Mouse (Mus musculus): ENCODE data around the gene B430306N03Rik. TPM values are rescaled to one million over a fixed set of nuclear protein-coding genes. Genes with fewer than 3 reads are reported as not detected.
"Not testable (repeated sequence)": the region's sequence is repeated elsewhere in the genome, so short reads cannot be mapped to it uniquely, and the experiment has no call there.

B430306N03Rik gene
- 9.1 and 11.5 TPM in 2 replicates for polyA plus RNA-seq (2012; rRNA removed)

- H3K4me1 ChIP-seq (ENCODE audit: control insufficient read depth, insufficient read depth, insufficient read length): peaks cover 13% of the 10 kb centered on the region
- H3K27me3 ChIP-seq (ENCODE audit: control insufficient read depth, insufficient read depth, low read length); H3K36me3 ChIP-seq (ENCODE audit: control insufficient read depth, insufficient read depth, low read length): not testable (repeated sequence)
- WGBS: 42% methylated on average over 3 of the region's 3 CpGs
- peak in 1 of 2 experiments; percentile 42 for DNase-seq (ENCODE audit: low read depth in 1 of 2, low spot score in 2 of 2)
- H3K27ac ChIP-seq (ENCODE audit: insufficient read depth, low read length): peak within 1 kb of the TSS; percentile 82
- peak within 1 kb of the TSS; percentile 27; the same call in 1 of the 2 replicates for H3K4me3 ChIP-seq (ENCODE audit: extremely low read depth, insufficient read depth, insufficient read length)
Observed at GRCm38 (mm10) chr17:48315905-48316579, at the start of gene B430306N03Rik. Gene B430306N03Rik, plus strand, starts transcription at chr17:48316141.

GRCm38 (mm10) chr17:48266610-48267304 is 49.2 kb upstream of the B430306N03Rik start:
- no peaks in the 10 kb centered on the region for H3K27me3 ChIP-seq (ENCODE audit: control insufficient read depth, insufficient read depth, low read length)
- H3K36me3 ChIP-seq (ENCODE audit: control insufficient read depth, insufficient read depth, low read length): no peaks in the 10 kb centered on the region
- H3K4me1 ChIP-seq (ENCODE audit: control insufficient read depth, insufficient read depth, insufficient read length): peaks cover 6% of the 10 kb centered on the region; the same call in 1 of the 2 replicates
- 71% methylated on average over 2 of the region's 2 CpGs for WGBS
- no peak overlapping the region for H3K27ac ChIP-seq (ENCODE audit: insufficient read depth, low read length)
- DNase-seq (ENCODE audit: low read depth in 1 of 2, low spot score in 2 of 2): no peak
- TF ChIP-seq POLR2A (IDR thresholded peaks at IDR 0.05; ENCODE audit: low read depth, low read length) (no peak), CTCF (IDR thresholded peaks at IDR 0.05; ENCODE audit: extremely low read depth, insufficient read depth, insufficient read length, insufficient replicate concordance) (no peak)
- no peak overlapping the region for H3K4me3 ChIP-seq (ENCODE audit: extremely low read depth, insufficient read depth, insufficient read length)

- Histone ChIP-seq H3K27ac (ENCODE audit: insufficient read depth, low read length) (no peak overlapping the region), H3K36me3 (ENCODE audit: control insufficient read depth, insufficient read depth, low read length) (no peaks in the 10 kb centered on the region), H3K4me1 (ENCODE audit: control insufficient read depth, insufficient read depth, insufficient read length) (peaks cover 6% of the 10 kb centered on the region; the same call in 1 of the 2 replicates), H3K4me3 (ENCODE audit: extremely low read depth, insufficient read depth, insufficient read length) (no peak overlapping the region), H3K27me3 (ENCODE audit: control insufficient read depth, insufficient read depth, low read length) (no peaks in the 10 kb centered on the region)
- no peak for TF ChIP-seq CTCF (IDR thresholded peaks at IDR 0.05; ENCODE audit: extremely low read depth, insufficient read depth, insufficient read length, insufficient replicate concordance)
- no peak for TF ChIP-seq POLR2A (IDR thresholded peaks at IDR 0.05; ENCODE audit: low read depth, low read length)
- DNase-seq (ENCODE audit: low read depth in 1 of 2, low spot score in 2 of 2): no peak
- WGBS: 42% methylated on average over 1 of the region's 1 CpGs
Observed at GRCm38 (mm10) chr17:48267591-48267990, 48.4 kb upstream of the B430306N03Rik start.

GRCm38 (mm10) chr17:48268276-48268675 is 47.7 kb upstream of the B430306N03Rik start:
- Histone ChIP-seq H3K27me3 (ENCODE audit: control insufficient read depth, insufficient read depth, low read length) (no peaks in the 10 kb centered on the region), H3K4me1 (ENCODE audit: control insufficient read depth, insufficient read depth, insufficient read length) (peaks cover 6% of the 10 kb centered on the region; the same call in 1 of the 2 replicates), H3K36me3 (ENCODE audit: control insufficient read depth, insufficient read depth, low read length) (no peaks in the 10 kb centered on the region), H3K27ac (ENCODE audit: insufficient read depth, low read length) (no peak overlapping the region), H3K4me3 (ENCODE audit: extremely low read depth, insufficient read depth, insufficient read length) (no peak overlapping the region)
- DNase-seq (ENCODE audit: low read depth in 1 of 2, low spot score in 2 of 2): no peak
- TF ChIP-seq CTCF (IDR thresholded peaks at IDR 0.05; ENCODE audit: extremely low read depth, insufficient read depth, insufficient read length, insufficient replicate concordance): no peak
- TF ChIP-seq POLR2A (IDR thresholded peaks at IDR 0.05; ENCODE audit: low read depth, low read length): no peak

GRCm38 (mm10) chr17:48269833-48270232 is 46.1 kb upstream of the B430306N03Rik start:
- TF ChIP-seq POLR2A (IDR thresholded peaks at IDR 0.05; ENCODE audit: low read depth, low read length): no peak
- no peak for TF ChIP-seq CTCF (IDR thresholded peaks at IDR 0.05; ENCODE audit: extremely low read depth, insufficient read depth, insufficient read length, insufficient replicate concordance)
- no peaks in the 10 kb centered on the region for H3K27me3 ChIP-seq (ENCODE audit: control insufficient read depth, insufficient read depth, low read length)
- WGBS: 71% methylated on average over 4 of the region's 4 CpGs
- no peak overlapping the region for H3K27ac ChIP-seq (ENCODE audit: insufficient read depth, low read length)
- no peaks in the 10 kb centered on the region; the same call in 1 of the 2 replicates for H3K4me1 ChIP-seq (ENCODE audit: control insufficient read depth, insufficient read depth, insufficient read length)
- no peaks in the 10 kb centered on the region for H3K36me3 ChIP-seq (ENCODE audit: control insufficient read depth, insufficient read depth, low read length)
- no peak overlapping the region for H3K4me3 ChIP-seq (ENCODE audit: extremely low read depth, insufficient read depth, insufficient read length)
- DNase-seq (ENCODE audit: low read depth in 1 of 2, low spot score in 2 of 2): no peak

GRCm38 (mm10) chr17:48272158-48272557 is 43.8 kb upstream of the B430306N03Rik start:
- 72% methylated on average over 5 of the region's 5 CpGs for WGBS
- H3K27me3 ChIP-seq (ENCODE audit: control insufficient read depth, insufficient read depth, low read length): no peaks in the 10 kb centered on the region
- no peak overlapping the region; the same call in 1 of the 2 replicates for H3K27ac ChIP-seq (ENCODE audit: insufficient read depth, low read length)
- H3K36me3 ChIP-seq (ENCODE audit: control insufficient read depth, insufficient read depth, low read length): no peaks in the 10 kb centered on the region
- TF ChIP-seq POLR2A (IDR thresholded peaks at IDR 0.05; ENCODE audit: low read depth, low read length): no peak
- no peak overlapping the region for H3K4me3 ChIP-seq (ENCODE audit: extremely low read depth, insufficient read depth, insufficient read length)
- no peak for DNase-seq (ENCODE audit: low read depth in 1 of 2, low spot score in 2 of 2)
- no peaks in the 10 kb centered on the region; the same call in 1 of the 2 replicates for H3K4me1 ChIP-seq (ENCODE audit: control insufficient read depth, insufficient read depth, insufficient read length)

- 89% methylated on average over 4 of the region's 4 CpGs for WGBS
- TF ChIP-seq CTCF (IDR thresholded peaks at IDR 0.05; ENCODE audit: extremely low read depth, insufficient read depth, insufficient read length, insufficient replicate concordance): no peak
- TF ChIP-seq POLR2A (IDR thresholded peaks at IDR 0.05; ENCODE audit: low read depth, low read length): no peak
- Histone ChIP-seq H3K4me1 (ENCODE audit: control insufficient read depth, insufficient read depth, insufficient read length) (no peaks in the 10 kb centered on the region; the same call in 1 of the 2 replicates), H3K4me3 (ENCODE audit: extremely low read depth, insufficient read depth, insufficient read length) (no peak overlapping the region), H3K27ac (ENCODE audit: insufficient read depth, low read length) (no peak overlapping the region), H3K27me3 (ENCODE audit: control insufficient read depth, insufficient read depth, low read length) (no peaks in the 10 kb centered on the region), H3K36me3 (ENCODE audit: control insufficient read depth, insufficient read depth, low read length) (no peaks in the 10 kb centered on the region)
- DNase-seq (ENCODE audit: low read depth in 1 of 2, low spot score in 2 of 2): no peak
Observed at GRCm38 (mm10) chr17:48272598-48272997, 43.3 kb upstream of the B430306N03Rik start.

Measured in spleen, adult 2 months (tissue).